Mouse (Mus musculus) olfactory bulb, adult 2 months (tissue): ENCODE results near the gene Fut8. TPM values are rescaled to one million over a fixed set of nuclear protein-coding genes. Genes with fewer than 3 reads are reported as not detected.
"Not testable (repeated sequence)": the region's sequence is repeated elsewhere in the genome, so short reads cannot be mapped to it uniquely, and the experiment has no call there.

ENCODE experiments used
- H3K27ac ChIP-seq: fragments of 200-500 bp; 2 replicates; pipeline ENCODE4 v1.5.1; 2012; ENCODE audit warnings: low read depth, low read length; ENCODE audit not compliant: insufficient read depth
- H3K4me1 ChIP-seq: fragments of 200-500 bp; 2 replicates; pipeline ENCODE4 v1.6.1; 2012; ENCODE audit warnings: low read length; ENCODE audit not compliant: control insufficient read depth, insufficient read depth
- H3K4me3 ChIP-seq: fragments of 200-500 bp; 2 replicates; pipeline ENCODE4 v1.5.1; 2012; ENCODE audit warnings: mild to moderate bottlenecking, low read depth, low read length, moderate library complexity; ENCODE audit not compliant: insufficient read depth
- CTCF ChIP-seq: fragments of 200-500 bp; IDR thresholded peaks from 2 replicates; pipeline ENCODE4 v1.5.1; 2012; ENCODE audit warnings: low read depth, mild to moderate bottlenecking, low read length, moderate library complexity; ENCODE audit not compliant: insufficient read depth
- POLR2A ChIP-seq: fragments of 200-500 bp; IDR thresholded peaks from 2 replicates; pipeline ENCODE4 v1.6.1; 2012; ENCODE audit warnings: mild to moderate bottlenecking, low read depth, low read length, moderate library complexity; ENCODE audit not compliant: insufficient read depth
- WGBS: fragments of 180-500 bp; shearing (Covaris S2); methylation state at CpG from one replicate; pipeline ENCODE4 v1.1.7; 2018; 5-methylcytosine and 5-hydroxymethylcytosine counted together
- polyA plus RNA-seq: library from polyadenylated mRNA; stranded (reverse); fragments of >200 nt; gene quantifications from 2 replicates; pipeline ENCODE4 v1.2.4, GENCODE M21; 2012; ENCODE audit warnings: low replicate concordance; ENCODE audit not compliant: missing spikeins, insufficient read depth, insufficient read length

The Fut8 gene
- polyA plus RNA-seq, 1 experiment = 125 TPM

DNA sequence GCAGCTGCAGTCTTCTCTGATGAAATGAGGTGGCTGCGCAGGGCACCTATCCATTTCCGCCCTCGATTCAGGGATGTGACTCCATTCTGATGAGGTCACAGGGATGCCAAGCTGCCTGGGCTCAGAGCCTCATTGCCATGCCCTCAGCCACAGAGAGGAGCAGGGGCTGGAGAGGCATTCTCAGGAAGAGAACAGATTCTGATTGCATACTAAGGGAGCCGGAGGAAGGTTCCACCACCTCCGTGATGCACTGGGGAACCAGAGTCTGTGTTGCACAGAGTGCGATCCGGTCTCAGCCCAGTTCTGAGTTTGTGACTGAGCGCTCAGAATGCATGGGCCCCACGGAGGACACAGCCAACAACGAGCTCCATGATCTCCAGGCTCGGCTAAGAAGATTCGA, 279.8 kb downstream of the Fut8 start:
- H3K4me1 ChIP-seq = no peaks in the 10 kb centered on the region
- 89% methylated on average over 12 of the region's 12 CpGs for WGBS
- H3K27ac ChIP-seq = no peak overlapping the region
- H3K4me3 ChIP-seq = no peak overlapping the region
- TF ChIP-seq CTCF (no peak), POLR2A (no peak)

DNA sequence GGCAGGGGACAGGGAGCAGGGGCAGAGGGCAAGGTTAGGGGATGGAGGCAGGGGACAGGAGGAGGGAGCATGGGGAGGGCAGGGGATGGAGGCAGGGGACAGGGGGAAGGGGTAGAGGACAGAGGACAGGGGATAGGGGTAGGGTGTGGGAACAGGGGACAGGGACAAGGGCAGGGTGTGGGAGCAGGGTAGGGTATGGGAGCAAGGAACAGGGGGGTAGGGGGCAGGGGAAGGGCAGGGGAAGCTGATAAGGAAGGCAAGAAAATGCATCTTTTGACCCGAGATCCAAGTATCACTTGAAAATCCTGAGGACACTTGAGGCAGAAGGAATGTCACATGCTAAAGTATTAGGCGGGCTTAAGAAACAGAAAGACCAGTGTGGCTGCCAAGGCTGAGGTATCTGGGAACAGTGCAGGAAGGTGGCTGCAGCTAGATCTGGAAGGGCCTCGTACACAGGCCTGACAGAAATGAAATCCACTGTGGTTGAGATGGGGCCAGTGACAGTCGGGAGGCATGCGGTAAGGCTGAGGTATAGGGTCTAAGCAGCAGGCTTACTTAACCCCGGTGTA, 281.7 kb downstream of the Fut8 start:
- Histone ChIP-seq H3K4me1 (no peaks in the 10 kb centered on the region), H3K27ac (no peak overlapping the region), H3K4me3 (no peak overlapping the region)
- WGBS = 90% methylated on average over 6 of the region's 6 CpGs
- TF ChIP-seq POLR2A (no peak), CTCF (no peak)

DNA sequence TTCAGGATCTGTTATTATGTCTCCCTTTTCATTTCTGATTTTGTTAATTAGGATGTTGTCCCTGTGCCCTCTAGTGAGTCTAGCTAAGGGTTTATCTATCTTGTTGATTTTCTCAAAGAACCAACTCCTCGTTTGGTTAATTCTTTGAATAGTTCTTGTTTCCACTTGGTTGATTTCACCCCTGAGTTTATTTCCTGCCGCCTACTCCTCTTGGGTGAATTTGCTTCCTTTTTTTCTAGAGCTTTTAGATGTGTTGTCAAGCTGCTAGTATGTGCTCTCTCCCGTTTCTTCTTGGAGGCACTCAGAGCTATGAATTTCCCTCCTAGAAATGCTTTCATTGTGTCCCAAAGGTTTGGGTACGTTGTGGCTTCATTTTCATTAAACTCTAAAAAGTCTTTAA, 286.1 kb downstream of the Fut8 start:
- not testable (repeated sequence) for H3K4me3 ChIP-seq, H3K27ac ChIP-seq, H3K4me1 ChIP-seq
- 46% methylated on average over 4 of the region's 4 CpGs for WGBS
